Mouse (Mus musculus) heart, adult 2 months (tissue): Measurements from ENCODE around the gene 1700022I11Rik.
A peak's percentile ranks its signal among the peaks of the same experiment; 100 is the strongest.

Source experiments
- CTCF ChIP-seq: fragments of 200-600 bp; IDR thresholded peaks from 2 replicates; pipeline ENCODE4 v1.8.1; 2022; ENCODE audit warnings: antibody characterized with exemption, mild to moderate bottlenecking, moderate library complexity
- EP300 ChIP-seq: fragments of 200-500 bp; IDR thresholded peaks from 2 replicates; pipeline ENCODE4 v1.6.1; 2011; ENCODE audit warnings: low read depth, low read length, control low read depth; ENCODE audit not compliant: insufficient read depth
- POLR2A ChIP-seq: fragments of 200-500 bp; IDR thresholded peaks from 2 replicates; pipeline ENCODE4 v1.6.1; 2011; ENCODE audit warnings: mild to moderate bottlenecking, low read depth, low read length, control low read depth; ENCODE audit not compliant: insufficient read depth

DNA sequence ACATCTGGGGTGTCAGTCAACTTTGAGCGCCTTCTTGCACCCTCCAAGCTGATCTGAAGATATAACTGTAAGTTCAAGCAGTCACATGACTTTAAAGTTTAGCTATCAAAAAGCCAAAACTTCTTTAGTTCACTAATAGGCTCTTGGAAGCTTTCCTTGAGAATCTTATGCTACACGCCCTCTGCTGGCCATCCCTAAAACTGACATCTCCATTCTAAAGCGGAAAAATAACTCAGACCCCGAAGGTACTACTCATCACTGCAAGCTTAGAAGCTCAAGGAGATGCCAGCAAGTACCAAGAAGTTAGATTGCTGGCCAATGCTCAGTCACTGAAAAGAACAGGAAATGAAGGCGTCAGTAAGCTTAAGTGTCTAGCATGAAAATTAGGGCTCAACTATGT lies 23.5 kb upstream of the 1700022I11Rik start:
- TF ChIP-seq POLR2A: no peak
- TF ChIP-seq EP300: no peak
- peak; percentile 89 for TF ChIP-seq CTCF
